Mouse (Mus musculus): Measurements from ENCODE around the gene Xxylt1. TPM values are rescaled to one million over a fixed set of nuclear protein-coding genes. Genes with fewer than 3 reads are reported as not detected.
"Not testable (repeated sequence)": the region's sequence is repeated elsewhere in the genome, so short reads cannot be mapped to it uniquely, and the experiment has no call there.

Gene Xxylt1
- polyA plus RNA-seq, 1 experiment from 2014 or later: 9.7 TPM

DNA sequence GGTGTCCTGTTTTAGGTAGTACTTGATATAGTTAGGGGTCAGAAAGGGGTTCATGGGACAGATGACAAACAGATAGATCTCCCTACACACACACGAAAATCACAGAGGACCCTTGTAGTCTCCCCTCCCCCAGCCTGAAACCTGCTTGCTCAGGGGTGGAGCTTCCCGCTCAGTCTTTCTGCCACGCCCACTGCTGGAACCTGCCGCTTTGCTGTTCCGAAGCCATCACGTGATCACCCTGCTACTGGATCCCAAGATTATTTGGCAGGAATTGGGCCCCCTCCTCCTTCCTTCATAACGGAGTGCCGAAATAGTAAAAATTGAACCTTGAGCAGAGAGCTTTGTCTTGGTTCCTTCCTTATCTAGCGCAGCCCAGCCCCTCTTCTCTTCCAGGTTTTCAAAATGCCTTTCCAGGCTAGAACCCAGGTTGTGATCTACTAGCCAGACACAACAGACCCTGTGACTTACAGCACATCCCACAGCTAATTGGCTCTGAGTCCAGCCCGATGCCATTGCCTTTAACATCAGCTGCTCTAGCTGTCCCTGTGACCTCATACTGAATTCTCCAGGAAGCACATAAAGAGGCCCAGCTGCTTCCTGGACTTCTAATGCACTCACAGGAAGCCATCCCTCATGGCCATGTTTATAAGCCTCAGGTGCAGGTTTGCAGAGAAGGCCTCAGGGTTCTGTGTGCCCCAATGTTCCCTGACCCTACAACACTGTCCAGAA, 77.5 kb downstream of the Xxylt1 start:
- not testable (repeated sequence) for H3K4me3 ChIP-seq (ENCODE audit: inconsistent target); H3K79me2 ChIP-seq (ENCODE audit: inconsistent target); H3K27ac ChIP-seq; H3K36me3 ChIP-seq (ENCODE audit: inconsistent target)
- WGBS (ENCODE audit: missing documents): 37% methylated on average over 10 of the region's 10 CpGs

DNA sequence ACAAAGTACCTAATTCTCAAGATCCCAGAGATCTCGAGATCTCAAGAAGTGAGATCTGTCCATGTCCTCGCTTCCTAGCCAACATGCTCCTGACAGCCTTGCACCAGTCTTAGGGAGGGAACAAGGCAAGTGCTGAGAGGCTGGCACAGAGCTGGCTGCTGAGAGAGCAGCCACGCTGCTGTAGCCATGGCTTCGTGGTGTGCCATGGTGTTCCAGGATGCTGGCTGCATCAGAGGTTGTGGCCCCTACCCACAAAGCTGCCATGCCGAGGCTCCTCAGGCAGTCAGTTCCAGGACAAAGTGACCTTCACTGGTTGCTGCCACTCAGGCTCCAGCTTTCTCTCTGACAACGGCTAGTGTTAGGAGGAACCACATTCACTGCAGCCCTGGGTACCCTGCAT, 78.3 kb downstream of the Xxylt1 start:
- H3K27ac ChIP-seq: no peak overlapping the region
- no peaks in the 10 kb centered on the region for H3K79me2 ChIP-seq (ENCODE audit: inconsistent target)
- 63% methylated on average over 6 of the region's 6 CpGs for WGBS (ENCODE audit: missing documents)
- no peaks in the 10 kb centered on the region for H3K36me3 ChIP-seq (ENCODE audit: inconsistent target)
- H3K4me3 ChIP-seq (ENCODE audit: inconsistent target): no peak overlapping the region

DNA sequence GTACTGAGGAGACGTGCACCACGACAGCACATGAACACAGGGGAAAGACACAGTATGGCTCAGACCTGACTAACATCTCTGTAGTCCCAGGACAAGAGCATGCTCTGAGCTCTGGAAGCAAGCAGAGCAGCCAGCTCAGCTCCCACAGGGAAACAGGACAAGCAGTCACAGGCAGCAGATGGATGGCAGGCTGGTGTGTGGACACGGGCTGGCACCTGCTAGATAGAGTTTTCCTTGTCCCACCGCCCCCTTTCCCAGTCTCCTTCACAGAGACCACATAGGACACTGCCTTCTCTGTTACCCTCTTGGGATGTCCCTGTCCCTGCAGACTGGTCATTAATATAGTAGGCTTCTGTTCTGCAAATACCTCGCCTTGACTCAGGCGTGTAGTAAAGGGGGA, 79.1 kb downstream of the Xxylt1 start:
- Histone ChIP-seq H3K27ac (no peak overlapping the region), H3K4me3 (ENCODE audit: inconsistent target) (no peak overlapping the region), H3K36me3 (ENCODE audit: inconsistent target) (no peaks in the 10 kb centered on the region), H3K79me2 (ENCODE audit: inconsistent target) (no peaks in the 10 kb centered on the region)
- 92% methylated on average over 6 of the region's 6 CpGs for WGBS (ENCODE audit: missing documents)

DNA sequence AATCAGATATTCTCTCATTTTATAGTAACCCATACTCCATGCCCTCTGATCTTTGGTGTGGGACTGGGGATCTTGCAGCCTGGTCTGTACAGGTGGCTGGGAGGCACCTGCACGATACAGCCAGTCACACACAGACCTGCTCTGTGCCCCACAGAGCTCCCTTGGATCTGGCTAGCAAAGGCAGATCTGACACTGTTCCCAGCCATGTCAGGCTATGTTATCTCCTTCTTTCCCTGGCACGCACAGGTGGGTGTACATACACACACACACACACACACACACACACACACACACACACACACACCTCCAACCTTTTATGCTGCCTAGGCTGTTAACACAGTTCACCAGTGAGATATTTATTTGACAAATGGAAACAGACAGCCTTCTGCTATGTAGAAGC, 82.5 kb downstream of the Xxylt1 start:
- no peak overlapping the region for H3K27ac ChIP-seq
- no peaks in the 10 kb centered on the region for H3K79me2 ChIP-seq (ENCODE audit: inconsistent target)
- WGBS (ENCODE audit: missing documents): 100% methylated on average over 2 of the region's 2 CpGs
- H3K36me3 ChIP-seq (ENCODE audit: inconsistent target): no peaks in the 10 kb centered on the region
- no peak overlapping the region for H3K4me3 ChIP-seq (ENCODE audit: inconsistent target)

DNA sequence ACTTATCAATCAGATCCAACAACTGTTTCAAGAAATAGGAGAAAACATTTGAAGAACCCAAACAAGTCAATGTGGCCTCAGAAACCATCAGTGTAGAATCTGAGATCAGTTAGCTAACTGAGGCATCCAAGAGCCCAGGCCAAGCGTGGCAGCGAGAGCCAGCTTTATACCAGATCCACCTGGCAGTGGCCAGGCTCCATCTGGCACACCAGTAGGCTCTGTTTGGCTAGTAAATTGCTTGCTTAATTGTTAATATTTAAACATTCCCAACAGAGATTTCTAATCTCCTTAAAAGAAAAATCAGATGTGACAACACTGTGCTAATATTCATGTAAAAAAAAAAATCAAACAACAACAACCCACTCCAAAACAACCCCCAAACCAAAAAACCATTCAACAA, 83.2 kb downstream of the Xxylt1 start:
- WGBS (ENCODE audit: missing documents): 88% methylated on average over 2 of the region's 2 CpGs
- Histone ChIP-seq H3K27ac (no peak overlapping the region), H3K79me2 (ENCODE audit: inconsistent target) (no peaks in the 10 kb centered on the region), H3K4me3 (ENCODE audit: inconsistent target) (no peak overlapping the region), H3K36me3 (ENCODE audit: inconsistent target) (no peaks in the 10 kb centered on the region)

DNA sequence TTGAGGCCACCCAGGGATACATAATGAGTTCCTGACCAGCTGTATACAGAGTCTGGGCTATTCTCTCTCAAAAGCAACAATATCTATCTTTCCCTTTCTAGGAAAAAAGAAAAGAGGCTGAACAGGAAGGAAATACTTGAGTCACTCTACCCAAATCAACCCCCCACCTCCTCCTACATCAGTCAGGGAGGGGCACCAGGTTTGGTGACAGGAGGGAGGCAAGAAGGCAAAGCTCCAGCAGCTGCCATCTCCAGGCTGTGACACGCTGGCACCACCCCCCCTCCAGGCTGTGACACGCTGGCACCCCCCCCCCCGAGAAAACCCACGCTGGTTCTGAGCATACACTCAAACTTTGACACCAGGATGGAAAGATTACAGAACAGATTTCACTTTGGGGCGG, 85.8 kb downstream of the Xxylt1 start:
- H3K27ac ChIP-seq: no peak overlapping the region
- H3K36me3 ChIP-seq (ENCODE audit: inconsistent target): no peaks in the 10 kb centered on the region
- 50% methylated on average over 1 of the region's 5 CpGs for WGBS (ENCODE audit: missing documents)
- no peak overlapping the region for H3K4me3 ChIP-seq (ENCODE audit: inconsistent target)
- H3K79me2 ChIP-seq (ENCODE audit: inconsistent target): no peaks in the 10 kb centered on the region

DNA sequence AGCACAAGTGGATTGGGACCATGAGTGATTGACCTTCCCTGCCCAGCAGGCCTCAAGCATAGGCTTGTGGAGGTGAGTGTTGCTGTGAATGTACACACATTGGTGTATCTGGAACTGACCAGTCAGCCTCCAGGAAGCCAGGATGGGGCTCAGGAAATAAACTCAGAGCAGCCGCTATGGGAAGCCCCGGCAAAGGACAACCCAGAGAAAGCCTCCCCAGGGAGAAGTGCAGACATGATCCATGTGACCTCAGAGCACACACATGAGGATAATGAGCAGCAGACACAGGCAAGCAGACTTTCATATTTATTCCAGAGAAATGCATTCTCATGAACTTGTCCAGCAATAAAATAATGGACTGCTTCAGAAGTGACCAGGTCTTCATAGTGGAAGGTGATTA, 86.4 kb downstream of the Xxylt1 start:
- Histone ChIP-seq H3K79me2 (ENCODE audit: inconsistent target) (no peaks in the 10 kb centered on the region), H3K4me3 (ENCODE audit: inconsistent target) (no peak overlapping the region), H3K36me3 (ENCODE audit: inconsistent target) (no peaks in the 10 kb centered on the region), H3K27ac (0 out of 2 replicates have a peak overlapping the region, but pooled peaks have one; percentile 21)
- WGBS (ENCODE audit: missing documents): 44% methylated on average over 2 of the region's 2 CpGs

DNA sequence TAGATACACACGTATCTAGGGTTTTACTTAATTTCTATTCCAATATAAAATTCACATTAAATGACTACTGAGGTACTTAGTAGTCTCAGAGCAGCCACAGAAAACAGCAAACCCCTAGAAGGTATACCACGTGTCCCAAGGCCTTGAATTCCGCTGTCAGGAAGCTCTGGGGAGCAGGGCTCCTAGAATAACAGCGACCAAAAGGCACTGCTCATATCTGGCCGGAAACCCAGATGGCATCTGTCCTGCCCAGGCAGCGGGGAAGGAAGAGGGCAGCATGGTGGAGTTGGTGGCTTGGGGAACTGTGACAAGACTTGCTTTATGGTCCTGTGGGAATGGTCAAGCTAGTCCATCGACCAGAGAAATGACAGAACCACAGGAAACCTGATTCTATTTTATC, 86.9 kb downstream of the Xxylt1 start:
- H3K4me3 ChIP-seq (ENCODE audit: inconsistent target): no peak overlapping the region
- WGBS (ENCODE audit: missing documents): 31% methylated on average over 7 of the region's 7 CpGs
- no peaks in the 10 kb centered on the region for H3K36me3 ChIP-seq (ENCODE audit: inconsistent target)
- H3K27ac ChIP-seq: peak overlapping the region; percentile 21; the same call in 1 of the 2 replicates
- no peaks in the 10 kb centered on the region for H3K79me2 ChIP-seq (ENCODE audit: inconsistent target)

DNA sequence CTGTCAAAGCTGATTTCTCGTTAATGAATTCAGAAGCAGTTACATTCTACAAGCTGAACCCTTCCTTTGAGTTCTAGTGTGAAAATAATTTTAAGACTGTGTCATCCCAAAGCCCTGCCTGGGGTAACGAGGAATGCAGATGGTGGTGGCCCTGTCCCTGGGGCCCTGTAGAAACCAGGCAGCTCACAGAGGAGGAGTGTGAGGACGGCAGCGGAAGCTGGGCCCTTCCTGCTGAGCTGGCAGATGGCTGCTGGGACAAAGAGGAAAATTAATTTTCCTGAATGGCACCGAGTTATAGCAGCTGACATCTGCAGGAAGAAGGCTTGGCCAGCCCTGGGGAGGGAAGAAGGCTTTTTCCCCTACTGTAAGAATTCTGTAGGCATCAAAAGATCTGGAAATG, 88.7 kb downstream of the Xxylt1 start:
- WGBS (ENCODE audit: missing documents): 59% methylated on average over 5 of the region's 5 CpGs
- peak overlapping the region; percentile 60 for H3K27ac ChIP-seq
- H3K36me3 ChIP-seq (ENCODE audit: inconsistent target): no peaks in the 10 kb centered on the region
- no peaks in the 10 kb centered on the region for H3K79me2 ChIP-seq (ENCODE audit: inconsistent target)
- H3K4me3 ChIP-seq (ENCODE audit: inconsistent target): no peak overlapping the region

DNA sequence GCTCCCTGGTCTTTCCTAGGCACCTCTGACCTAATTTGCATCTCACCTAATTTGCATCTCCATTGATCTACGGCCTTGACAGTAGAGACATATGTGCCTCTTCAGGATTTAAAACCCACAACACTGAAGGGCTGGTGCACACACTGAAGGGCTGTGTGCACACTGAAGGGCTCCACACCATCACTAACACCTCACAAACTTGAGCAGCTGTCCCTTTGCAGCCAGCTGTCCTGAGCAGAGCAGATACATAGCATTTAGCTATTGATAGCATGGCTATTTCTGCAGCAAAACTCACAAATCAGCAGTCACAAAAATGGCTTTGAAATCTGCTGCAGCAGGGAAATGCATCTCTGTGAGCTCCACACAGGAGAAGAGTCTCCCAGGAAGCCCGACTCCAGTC, 90.6 kb downstream of the Xxylt1 start:
- H3K4me3 ChIP-seq (ENCODE audit: inconsistent target): no peak overlapping the region
- H3K27ac ChIP-seq: no peak overlapping the region
- WGBS (ENCODE audit: missing documents): 67% methylated on average over 2 of the region's 2 CpGs
- H3K36me3 ChIP-seq (ENCODE audit: inconsistent target): no peaks in the 10 kb centered on the region
- H3K79me2 ChIP-seq (ENCODE audit: inconsistent target): no peaks in the 10 kb centered on the region

DNA sequence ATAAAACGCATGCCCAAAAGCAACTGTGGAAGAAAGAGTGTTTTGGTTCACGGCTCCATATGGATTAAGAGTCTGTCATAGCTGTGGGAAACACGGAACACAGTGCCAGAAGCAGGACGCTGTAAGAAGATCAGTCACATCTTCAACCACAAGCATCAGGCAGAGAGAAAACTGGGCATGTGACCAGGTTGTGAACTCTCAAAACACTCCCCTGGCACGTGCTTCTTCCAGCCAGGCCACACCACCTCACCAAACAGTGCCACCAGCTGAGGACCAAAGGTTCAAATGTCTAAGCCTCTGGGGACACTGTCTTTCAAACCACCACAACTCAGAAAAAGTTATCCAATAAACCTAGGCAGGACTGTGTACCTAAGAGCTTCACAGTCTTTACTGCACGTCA, 93.0 kb downstream of the Xxylt1 start:
- H3K4me3 ChIP-seq (ENCODE audit: inconsistent target): no peak overlapping the region
- H3K79me2 ChIP-seq (ENCODE audit: inconsistent target): no peaks in the 10 kb centered on the region
- 85% methylated on average over 6 of the region's 6 CpGs for WGBS (ENCODE audit: missing documents)
- H3K36me3 ChIP-seq (ENCODE audit: inconsistent target): no peaks in the 10 kb centered on the region
- no peak overlapping the region for H3K27ac ChIP-seq

DNA sequence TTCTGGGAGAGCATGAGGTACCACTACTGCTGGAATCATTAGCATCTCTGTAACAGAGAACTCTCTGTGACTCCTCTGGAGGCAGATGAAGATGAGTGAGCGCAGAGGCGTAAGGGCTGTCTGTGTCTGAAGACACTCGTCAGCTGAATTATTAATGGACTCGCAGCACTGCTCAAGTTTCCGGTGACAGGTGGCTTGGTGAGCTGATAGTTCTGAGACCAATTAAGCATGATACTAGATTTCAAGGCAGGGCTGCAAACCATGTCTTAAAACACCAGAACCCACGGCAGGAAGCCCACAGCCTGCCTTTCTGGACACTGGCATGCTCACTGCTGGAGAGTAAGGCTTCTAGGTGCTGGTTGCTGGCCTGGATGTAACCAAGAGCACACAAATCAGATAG, 93.5 kb downstream of the Xxylt1 start:
- Histone ChIP-seq H3K36me3 (ENCODE audit: inconsistent target) (no peaks in the 10 kb centered on the region), H3K79me2 (ENCODE audit: inconsistent target) (no peaks in the 10 kb centered on the region), H3K4me3 (ENCODE audit: inconsistent target) (no peak overlapping the region), H3K27ac (no peak overlapping the region)
- 94% methylated on average over 6 of the region's 6 CpGs for WGBS (ENCODE audit: missing documents)

DNA sequence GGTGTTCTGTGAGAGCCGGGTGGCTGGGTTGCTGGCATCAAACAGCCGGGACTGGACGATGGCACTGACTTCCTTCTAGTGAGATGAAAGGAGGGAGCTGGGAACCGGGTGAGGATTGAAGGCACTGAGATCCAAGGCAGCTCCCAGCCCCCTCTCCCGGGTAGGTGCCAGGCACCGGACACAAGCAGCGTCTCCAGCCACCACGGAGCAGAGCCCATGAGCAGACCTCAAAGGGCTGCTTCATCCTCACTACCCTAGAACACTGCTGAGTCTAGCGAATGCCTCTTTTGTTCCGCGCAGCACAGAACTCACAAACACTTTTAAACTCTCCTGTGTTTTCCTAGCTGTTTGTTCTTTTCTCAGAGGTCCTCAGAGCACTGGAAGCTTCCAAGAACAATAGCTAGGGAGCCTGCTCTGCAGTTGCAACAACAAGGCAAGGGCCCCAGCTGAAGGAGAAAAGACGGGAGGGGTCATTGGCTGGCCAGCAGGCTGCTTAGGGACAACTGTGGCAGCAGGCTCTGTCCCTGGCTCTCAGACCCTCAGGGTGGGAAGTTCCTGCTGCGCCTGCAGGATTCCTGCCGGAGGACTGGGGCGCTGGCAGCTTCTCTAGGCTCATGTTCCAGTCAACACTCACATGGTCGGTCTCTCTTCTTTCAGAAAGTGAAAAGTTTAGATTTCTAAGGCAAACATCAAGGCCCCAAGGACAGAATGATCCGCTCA, 96.2 kb downstream of the Xxylt1 start:
- Histone ChIP-seq H3K36me3 (ENCODE audit: inconsistent target) (no peaks in the 10 kb centered on the region), H3K4me3 (ENCODE audit: inconsistent target) (no peak overlapping the region)
- 98% methylated on average over 17 of the region's 17 CpGs for WGBS (ENCODE audit: missing documents)

DNA sequence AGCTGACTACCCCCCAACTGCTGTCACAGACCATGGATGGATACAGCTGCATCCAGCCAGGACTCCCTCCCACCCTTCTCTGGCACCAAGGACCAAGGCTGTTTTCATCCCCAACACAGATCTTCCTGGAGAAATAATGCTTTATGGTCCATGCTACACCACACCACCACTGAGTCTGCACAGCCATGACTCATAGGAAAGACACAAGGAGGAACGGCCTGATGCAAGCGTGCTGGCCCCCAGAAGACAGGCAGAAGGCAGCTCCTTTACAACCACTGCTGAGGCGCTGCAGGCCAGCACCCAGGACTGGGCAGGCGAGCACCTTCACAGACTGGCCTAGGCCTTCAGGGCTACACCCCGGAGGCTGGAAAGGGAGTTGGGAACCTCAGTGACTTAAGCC, 97.1 kb downstream of the Xxylt1 start:
- no peak overlapping the region for H3K4me3 ChIP-seq (ENCODE audit: inconsistent target)
- 64% methylated on average over 5 of the region's 5 CpGs for WGBS (ENCODE audit: missing documents)

More for the DNA sequence above, 96.2 kb downstream of the Xxylt1 start:
- Histone ChIP-seq H3K79me2 (ENCODE audit: inconsistent target) (no peaks in the 10 kb centered on the region), H3K27ac (no peak overlapping the region)

DNA sequence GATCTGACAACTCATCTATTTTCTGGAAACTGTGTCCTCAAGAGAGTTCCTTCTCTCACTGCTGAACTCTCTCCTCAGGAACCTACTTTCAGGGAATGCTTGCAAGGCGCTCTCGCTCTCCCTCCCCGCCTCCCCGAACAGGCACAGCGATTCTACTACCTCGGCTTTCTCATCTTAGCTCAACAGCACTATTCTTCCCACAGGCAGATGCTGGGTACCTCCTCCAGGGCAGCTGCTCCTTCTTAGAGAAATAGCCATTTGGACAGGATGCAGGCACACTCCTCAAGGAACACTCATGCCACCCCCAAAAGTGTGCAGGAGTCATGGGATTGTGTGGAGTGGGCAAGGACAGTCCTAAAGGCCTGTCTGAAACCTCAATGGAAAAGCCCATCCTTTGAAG, 97.5 kb downstream of the Xxylt1 start:
- Histone ChIP-seq H3K27ac (peak overlapping the region; percentile 45), H3K4me3 (ENCODE audit: inconsistent target) (no peak overlapping the region), H3K36me3 (ENCODE audit: inconsistent target) (no peaks in the 10 kb centered on the region), H3K79me2 (ENCODE audit: inconsistent target) (no peaks in the 10 kb centered on the region)
- WGBS (ENCODE audit: missing documents): 86% methylated on average over 6 of the region's 6 CpGs

More for the DNA sequence above, 97.1 kb downstream of the Xxylt1 start:
- H3K79me2 ChIP-seq (ENCODE audit: inconsistent target): no peaks in the 10 kb centered on the region
- H3K27ac ChIP-seq: peak overlapping the region; percentile 45
- H3K36me3 ChIP-seq (ENCODE audit: inconsistent target): no peaks in the 10 kb centered on the region

Measured in macrophage (primary cell).